Mouse (Mus musculus) lung, postnatal 0 days (tissue): ENCODE results near the gene Epas1.

Experiments
- CTCF ChIP-seq: IDR thresholded peaks from 2 replicates; pipeline ENCODE4 v1.5.1; 2016; ENCODE audit warnings: antibody characterized with exemption, mild to moderate bottlenecking
- EP300 ChIP-seq: IDR thresholded peaks from 2 replicates; pipeline ENCODE4 v1.6.1; 2016; ENCODE audit warnings: antibody characterized with exemption, mild to moderate bottlenecking, control low read depth

DNA sequence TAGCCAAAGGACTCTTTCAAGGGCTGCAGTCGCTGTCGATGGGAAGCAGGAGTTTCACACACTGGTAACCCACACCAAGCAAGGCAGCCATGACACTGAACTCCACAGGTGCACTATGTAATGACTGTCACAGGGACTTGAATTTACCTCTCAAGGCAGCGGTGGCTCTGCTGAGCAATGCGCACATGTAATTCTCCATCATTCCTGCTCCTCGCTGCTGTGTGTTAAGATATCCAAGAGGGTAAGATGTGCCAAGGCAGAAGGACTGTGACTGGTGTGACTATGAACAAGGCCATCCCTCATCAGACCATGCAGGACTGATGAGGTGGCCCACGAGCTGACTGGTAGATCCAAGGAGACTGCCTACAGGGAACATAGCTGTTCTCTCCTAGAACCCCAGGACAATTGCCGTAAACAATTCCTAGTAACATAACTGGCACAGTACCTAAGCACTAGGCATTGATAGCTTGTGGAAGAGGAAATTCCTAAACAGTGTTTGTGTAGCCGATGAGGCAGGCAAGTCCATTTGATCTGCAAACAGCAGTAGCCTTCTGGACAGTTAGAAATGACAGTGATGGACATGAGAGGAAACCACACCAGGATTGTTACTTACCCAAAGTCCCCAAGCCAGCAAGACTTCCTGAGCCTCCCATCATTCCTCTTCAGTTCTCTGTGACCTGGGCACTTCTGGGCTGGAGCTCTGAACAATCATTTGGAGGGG, 68.7 kb downstream of the Epas1 start:
- no peak for TF ChIP-seq CTCF
- peak; percentile 82 for TF ChIP-seq EP300
